Mouse (Mus musculus) small intestine, adult 2 months (tissue): ENCODE data around the gene Cox10.

Experiments
- CTCF ChIP-seq: fragments of 200-500 bp; IDR thresholded peaks from 2 replicates; pipeline ENCODE4 v1.5.1; 2012; ENCODE audit warnings: low read depth, mild to moderate bottlenecking, control low read depth, inconsistent platforms, low read length, moderate library complexity, mixed read lengths; ENCODE audit not compliant: insufficient replicate concordance, insufficient read length; ENCODE audit errors: extremely low read depth
- POLR2A ChIP-seq: fragments of 200-500 bp; IDR thresholded peaks from 2 replicates; pipeline ENCODE4 v1.6.1; 2012; ENCODE audit warnings: low read depth, mild to moderate bottlenecking, control low read depth, inconsistent platforms, low read length, moderate library complexity

DNA sequence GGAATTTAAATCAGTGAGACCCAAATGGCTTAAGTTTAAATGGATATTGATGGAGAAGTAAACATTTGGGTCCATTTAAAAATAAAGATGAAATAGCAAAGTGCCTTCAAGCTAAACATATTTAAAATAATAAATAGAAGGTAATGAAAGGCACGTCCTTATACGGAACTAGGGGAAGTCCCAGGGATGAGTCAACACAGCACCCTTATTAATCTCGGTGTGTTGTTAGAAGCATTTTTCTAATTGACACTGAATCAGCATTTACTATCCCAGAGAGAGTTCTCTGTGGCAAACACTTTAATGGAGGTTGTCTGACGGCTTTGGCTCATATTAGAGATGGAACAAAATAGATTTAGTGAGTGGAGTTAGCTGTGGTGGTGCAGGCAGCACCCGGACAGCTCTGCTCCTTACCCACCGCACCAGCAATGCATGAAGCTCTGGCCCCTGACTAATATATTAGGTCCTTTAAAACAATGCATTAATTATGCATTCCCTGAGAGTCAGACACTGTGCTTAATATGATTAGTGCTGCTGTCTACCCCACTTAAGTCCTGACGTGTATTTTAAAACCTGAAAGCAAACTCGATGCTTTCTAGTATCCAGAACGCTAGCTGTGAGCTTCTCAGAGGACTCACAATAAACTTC is 56.7 kb downstream of the Cox10 start:
- no peak for TF ChIP-seq CTCF
- no peak for TF ChIP-seq POLR2A
